Mouse (Mus musculus) limb, embryonic 14.5 days (tissue): ENCODE results near the gene Islr2. TPM values are rescaled to one million over a fixed set of nuclear protein-coding genes. Genes with fewer than 3 reads are reported as not detected.

Experiments used
- ATAC-seq: fragments of 200-750 bp; cut with Nextera tagmentation; 2 replicates; pipeline ENCODE4 v1.8.0; 2017; ENCODE audit warnings: low read depth, moderate number of reproducible peaks, moderate TSS enrichment; ENCODE audit not compliant: low FRiP score
- DNase-seq: peaks from one replicate; pipeline ENCODE4 v3.0.0-alpha.2; 2015; ENCODE audit warnings: low spot score
- H3K27ac ChIP-seq: fragments of 300-500 bp; sonication (generic); replicated peaks from 2 replicates; pipeline ENCODE4 v1.5.1; 2014; ENCODE audit warnings: low read depth, mild to moderate bottlenecking, low read length, moderate library complexity, mixed read lengths
- H3K27me3 ChIP-seq: fragments of 300-500 bp; sonication (generic); 2 replicates; pipeline ENCODE4 v1.6.1; 2014; ENCODE audit warnings: low read length, mixed read lengths; ENCODE audit not compliant: control insufficient read depth, insufficient read depth
- H3K36me3 ChIP-seq: fragments of 300-500 bp; sonication (generic); 2 replicates; pipeline ENCODE4 v1.6.1; 2014; ENCODE audit warnings: mild to moderate bottlenecking, low read length, moderate library complexity, mixed read lengths; ENCODE audit not compliant: control insufficient read depth, insufficient read depth
- H3K4me1 ChIP-seq: fragments of 300-500 bp; sonication (generic); 2 replicates; pipeline ENCODE4 v1.6.1; 2014; ENCODE audit warnings: antibody characterized with exemption, low read length, mixed read lengths; ENCODE audit not compliant: control insufficient read depth, insufficient read depth
- H3K4me2 ChIP-seq: fragments of 300-500 bp; sonication (generic); replicated peaks from 2 replicates; pipeline ENCODE4 v1.6.1; 2014; ENCODE audit warnings: low read depth, mild to moderate bottlenecking, low read length, moderate library complexity; ENCODE audit not compliant: severe bottlenecking
- H3K4me3 ChIP-seq: fragments of 300-500 bp; sonication (generic); replicated peaks from 2 replicates; pipeline ENCODE4 v1.5.1; 2014; ENCODE audit warnings: low read length
- H3K9ac ChIP-seq: fragments of 300-500 bp; sonication (generic); 2 replicates; pipeline ENCODE4 v1.6.1; 2014; ENCODE audit warnings: mild to moderate bottlenecking, low read depth, low read length, moderate library complexity; ENCODE audit not compliant: severe bottlenecking
- H3K9me3 ChIP-seq: fragments of 300-500 bp; sonication (generic); 2 replicates; pipeline ENCODE4 v1.6.1; 2016; ENCODE audit warnings: low read length; ENCODE audit not compliant: control insufficient read depth
- POLR2A ChIP-seq: fragments of 200-500 bp; IDR thresholded peaks from 2 replicates; pipeline ENCODE4 v1.8.0; 2012; ENCODE audit warnings: inconsistent platforms, mild to moderate bottlenecking, moderate library complexity, borderline replicate concordance; ENCODE audit not compliant: insufficient read depth, insufficient read length; ENCODE audit errors: extremely low read depth
- WGBS: fragments of 180-500 bp; shearing (Covaris S2); extraction: QIAGEN DNeasy Blood & Tissue Kit; methylation state at CpG from one replicate; pipeline ENCODE4 v1.1.7; 2014; 5-methylcytosine and 5-hydroxymethylcytosine counted together
- polyA plus RNA-seq, 2 experiments: library from polyadenylated mRNA; depleted of rRNA in 1 of 2; stranded (reverse) in 1 of 2; unstranded in 1 of 2; fragments of >200 nt; fragmentation: Nextera tagmentation in 1 of 2; extraction: Ambion mirVana in 1 of 2; gene quantifications; 2 replicates each; pipeline versions ENCODE4 v1.2.1 to v1.2.3; 2012 to 2014

Gene Islr2
- polyA plus RNA-seq, 2 experiments: 1.7 to 12.2 TPM

GRCm38 (mm10) chr9:58216402-58216801 is 12.3 kb upstream of the Islr2 start:
- peak; percentile 29 for DNase-seq
- no peak overlapping the region for H3K27ac ChIP-seq
- no peaks in the 10 kb centered on the region for H3K27me3 ChIP-seq
- no peaks in the 10 kb centered on the region for H3K9me3 ChIP-seq
- H3K9ac ChIP-seq: no peak overlapping the region
- no peak for ATAC-seq
- H3K4me2 ChIP-seq: no peak overlapping the region
- TF ChIP-seq POLR2A: no peak
- peaks cover 11% of the 10 kb centered on the region for H3K36me3 ChIP-seq
- peaks cover 16% of the 10 kb centered on the region for H3K4me1 ChIP-seq
- H3K4me3 ChIP-seq: no peak overlapping the region
- 48% methylated on average over 6 of the region's 6 CpGs for WGBS

DNA sequence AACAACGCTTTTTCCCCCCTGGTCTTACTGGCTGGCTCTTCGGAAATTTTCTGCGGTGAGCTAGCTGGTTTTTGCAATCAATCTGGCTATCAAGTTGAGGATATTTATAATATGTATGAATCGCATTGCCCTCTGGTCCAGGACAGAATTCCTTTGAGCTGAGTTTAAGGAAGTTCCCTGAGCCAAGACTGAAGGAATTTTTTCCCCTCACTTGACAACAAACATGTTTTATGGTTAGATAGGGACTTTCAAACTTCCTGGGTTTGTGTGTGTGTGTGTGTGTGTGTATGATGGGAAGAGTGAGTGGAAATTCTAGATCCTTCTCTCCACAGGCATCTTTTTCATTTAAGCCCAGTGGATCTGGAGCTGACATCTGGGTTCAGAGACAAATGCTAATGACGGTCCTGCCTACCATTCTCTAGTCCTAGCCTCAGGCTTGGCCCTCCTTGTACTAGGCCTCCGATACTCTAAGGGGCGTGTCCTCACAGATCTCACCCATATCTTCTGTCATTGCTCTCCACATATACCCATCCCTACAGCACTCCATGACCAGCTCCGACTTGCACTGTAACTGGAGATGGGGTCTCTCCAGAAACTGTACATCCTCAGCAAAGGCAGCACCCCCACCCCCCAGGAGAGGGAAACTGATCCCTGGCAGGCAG is 10.5 kb upstream of the Islr2 start:
- Histone ChIP-seq H3K9me3 (no peaks in the 10 kb centered on the region), H3K4me3 (no peak overlapping the region), H3K9ac (no peak overlapping the region), H3K4me2 (no peak overlapping the region), H3K4me1 (peaks cover 8% of the 10 kb centered on the region), H3K27ac (no peak overlapping the region; the same call in 1 of the 2 replicates), H3K36me3 (peaks cover 2% of the 10 kb centered on the region; the same call in 1 of the 2 replicates), H3K27me3 (no peaks in the 10 kb centered on the region)
- TF ChIP-seq POLR2A: no peak
- ATAC-seq (peak; percentile 69), DNase-seq (peak; percentile 51)
- 43% methylated on average over 8 of the region's 8 CpGs for WGBS

DNA sequence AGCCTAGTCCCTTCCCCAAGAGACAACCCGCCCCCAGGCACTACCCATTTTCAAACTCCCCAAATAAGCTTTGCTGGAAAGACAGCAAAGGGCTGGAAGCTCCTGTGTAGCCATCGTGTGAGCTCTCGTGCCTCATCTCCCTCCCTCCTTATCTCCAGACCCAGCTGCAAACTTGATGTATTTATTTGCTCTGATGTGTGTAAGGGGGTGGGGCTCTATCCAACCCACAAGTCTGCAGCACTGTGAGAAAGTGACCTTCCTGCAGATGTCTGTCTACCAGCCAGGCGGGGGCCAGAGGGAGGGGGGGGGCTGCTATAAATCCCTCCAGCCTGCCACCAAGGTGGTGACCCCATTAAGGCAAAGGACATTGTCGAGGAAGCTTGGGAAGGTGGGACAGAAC is 9.7 kb upstream of the Islr2 start:
- H3K36me3 ChIP-seq: no peaks in the 10 kb centered on the region; the same call in 1 of the 2 replicates
- DNase-seq: no peak
- no peak overlapping the region for H3K4me3 ChIP-seq
- no peak overlapping the region for H3K4me2 ChIP-seq
- 9% methylated on average over 5 of the region's 5 CpGs for WGBS
- no peaks in the 10 kb centered on the region for H3K27me3 ChIP-seq
- H3K4me1 ChIP-seq: peaks cover 7% of the 10 kb centered on the region
- no peak for TF ChIP-seq POLR2A
- no peak overlapping the region for H3K9ac ChIP-seq
- ATAC-seq: no peak
- no peak overlapping the region for H3K27ac ChIP-seq
- H3K9me3 ChIP-seq: no peaks in the 10 kb centered on the region

GRCm38 (mm10) chr9:58213377-58213776 is 9.3 kb upstream of the Islr2 start:
- H3K4me1 ChIP-seq: peaks cover 7% of the 10 kb centered on the region
- H3K9me3 ChIP-seq: no peaks in the 10 kb centered on the region
- H3K27ac ChIP-seq: no peak overlapping the region
- H3K27me3 ChIP-seq: no peaks in the 10 kb centered on the region
- DNase-seq (no peak), ATAC-seq (no peak)
- H3K4me3 ChIP-seq: no peak overlapping the region
- WGBS: 60% methylated on average over 5 of the region's 5 CpGs
- no peak overlapping the region for H3K4me2 ChIP-seq
- H3K9ac ChIP-seq: no peak overlapping the region
- H3K36me3 ChIP-seq: no peaks in the 10 kb centered on the region; the same call in 1 of the 2 replicates
- no peak for TF ChIP-seq POLR2A

DNA sequence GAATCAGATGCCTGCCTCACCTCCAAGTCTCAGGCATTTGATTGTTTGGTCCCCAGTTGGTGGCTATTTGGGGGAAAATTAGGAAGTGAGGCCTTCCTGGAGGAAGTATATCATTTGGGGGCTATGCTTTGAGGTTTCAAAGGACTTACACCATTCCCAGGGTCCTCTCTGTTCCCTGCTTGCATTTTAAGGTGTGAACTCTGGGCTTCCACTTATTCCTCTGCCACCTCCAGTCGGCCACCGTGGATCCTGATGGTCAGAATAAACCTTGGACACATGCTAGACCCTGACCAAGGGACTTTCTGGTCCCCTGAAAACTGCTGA is 6.1 kb upstream of the Islr2 start:
- Histone ChIP-seq H3K27ac (no peak overlapping the region), H3K4me2 (no peak overlapping the region), H3K36me3 (no peaks in the 10 kb centered on the region), H3K9me3 (no peaks in the 10 kb centered on the region), H3K4me3 (no peak overlapping the region), H3K9ac (no peak overlapping the region), H3K4me1 (peaks cover 7% of the 10 kb centered on the region), H3K27me3 (no peaks in the 10 kb centered on the region)
- no peak for TF ChIP-seq POLR2A
- ATAC-seq: no peak
- 88% methylated on average over 2 of the region's 2 CpGs for WGBS
- no peak for DNase-seq
